Mouse (Mus musculus): ENCODE data around the gene Pcsk5. TPM values are rescaled to one million over a fixed set of nuclear protein-coding genes. Genes with fewer than 3 reads are reported as not detected.

Gene Pcsk5
- polyA plus RNA-seq, 1 experiment from 2014 or later: 33.9 TPM

GRCm38 (mm10) chr19:17775097-17775496 is 62.3 kb downstream of the Pcsk5 start:
- Histone ChIP-seq H3K4me2 (no peak overlapping the region), H3K4me3 (no peak overlapping the region), H3K36me3 (no peaks in the 10 kb centered on the region), H3K27me3 (no peaks in the 10 kb centered on the region), H3K27ac (no peak overlapping the region), H3K4me1 (0 out of 2 replicates have a peak, but pooled peaks cover 5% of the 10 kb centered on the region), H3K9me3 (no peaks in the 10 kb centered on the region), H3K9ac (no peak overlapping the region)
- no peak for ATAC-seq (ENCODE audit: insufficient number of reproducible peaks, insufficient read depth, low FRiP score, low TSS enrichment, low read depth)
- 54% methylated on average over 2 of the region's 2 CpGs for WGBS

- Histone ChIP-seq H3K27ac (no peak overlapping the region), H3K36me3 (no peaks in the 10 kb centered on the region), H3K9ac (no peak overlapping the region), H3K4me1 (0 out of 2 replicates have a peak, but pooled peaks cover 5% of the 10 kb centered on the region), H3K9me3 (no peaks in the 10 kb centered on the region), H3K27me3 (no peaks in the 10 kb centered on the region), H3K4me3 (no peak overlapping the region), H3K4me2 (no peak overlapping the region)
- WGBS: 50% methylated on average over 1 of the region's 1 CpGs
- ATAC-seq (ENCODE audit: insufficient number of reproducible peaks, insufficient read depth, low FRiP score, low TSS enrichment, low read depth): no peak
These were observed 63.4 kb downstream of the Pcsk5 start for GRCm38 (mm10) chr19:17774061-17774460.

DNA sequence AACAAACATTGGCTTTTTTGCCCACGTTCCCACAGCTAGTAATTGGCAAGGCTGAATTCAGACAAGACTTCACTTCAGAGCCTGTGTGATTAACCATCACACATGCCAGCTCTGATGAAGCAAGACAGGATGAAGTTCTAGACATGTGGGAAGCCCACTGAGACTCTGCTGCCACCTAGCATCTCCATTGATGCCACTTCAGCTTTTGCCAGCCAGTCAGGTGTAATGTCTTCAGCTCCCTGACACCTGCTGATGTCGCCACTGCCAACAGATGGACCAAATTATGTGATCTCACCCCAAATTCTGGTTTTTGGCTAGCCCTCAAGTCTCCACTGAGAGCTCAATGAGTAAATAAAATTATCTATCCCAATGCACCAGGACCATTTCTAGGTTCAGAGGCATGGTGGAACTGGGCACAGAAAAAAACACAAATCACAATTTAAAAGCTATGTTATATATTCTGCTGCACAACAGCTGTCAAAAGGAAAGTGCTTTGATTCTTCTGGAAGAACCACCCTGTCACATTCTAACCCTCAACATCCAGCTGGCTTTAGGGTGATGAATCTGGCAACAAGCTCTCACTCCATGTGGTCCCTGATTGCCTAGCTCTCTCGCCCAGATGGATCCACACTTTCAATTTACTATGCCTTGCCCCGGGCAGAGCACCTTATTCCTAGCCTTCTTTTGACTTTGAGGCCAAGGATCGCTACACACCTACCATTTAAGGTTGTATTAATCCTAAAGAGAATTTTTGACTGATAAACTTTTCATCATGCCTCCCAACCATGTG is 67.6 kb downstream of the Pcsk5 start:
- Histone ChIP-seq H3K4me3 (no peak overlapping the region), H3K27me3 (no peaks in the 10 kb centered on the region), H3K36me3 (no peaks in the 10 kb centered on the region), H3K27ac (no peak overlapping the region), H3K4me1 (no peaks in the 10 kb centered on the region), H3K9ac (no peak overlapping the region), H3K4me2 (no peak overlapping the region), H3K9me3 (no peaks in the 10 kb centered on the region)
- no peak for ATAC-seq (ENCODE audit: insufficient number of reproducible peaks, insufficient read depth, low FRiP score, low TSS enrichment, low read depth)
- WGBS: 79% methylated on average over 5 of the region's 5 CpGs

DNA sequence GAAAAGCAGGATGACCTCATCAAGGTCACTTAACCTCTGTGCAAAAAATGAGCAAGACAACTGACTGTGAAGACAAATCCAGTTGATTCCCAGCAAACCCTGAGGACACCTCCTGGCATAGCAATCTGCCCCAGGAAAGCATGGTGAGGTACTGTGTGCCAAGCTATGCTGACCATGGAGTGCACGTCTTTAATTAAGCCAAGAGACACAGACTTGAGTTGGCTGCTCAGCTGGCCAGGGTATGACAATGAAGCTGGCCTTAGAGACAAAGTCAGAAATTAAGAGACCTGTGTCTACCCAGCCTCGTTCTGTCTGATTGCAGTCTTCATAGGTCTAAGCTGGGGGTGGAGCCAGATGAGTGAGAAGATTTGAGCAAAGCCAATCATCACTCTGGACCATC is 72.4 kb downstream of the Pcsk5 start:
- no peak for ATAC-seq (ENCODE audit: insufficient number of reproducible peaks, insufficient read depth, low FRiP score, low TSS enrichment, low read depth)
- Histone ChIP-seq H3K4me3 (no peak overlapping the region), H3K27ac (no peak overlapping the region), H3K36me3 (no peaks in the 10 kb centered on the region), H3K4me1 (peaks cover 15% of the 10 kb centered on the region; the same call in 1 of the 2 replicates), H3K27me3 (no peaks in the 10 kb centered on the region), H3K9ac (no peak overlapping the region), H3K9me3 (no peaks in the 10 kb centered on the region), H3K4me2 (no peak overlapping the region)
- WGBS: 91% methylated on average over 2 of the region's 2 CpGs

DNA sequence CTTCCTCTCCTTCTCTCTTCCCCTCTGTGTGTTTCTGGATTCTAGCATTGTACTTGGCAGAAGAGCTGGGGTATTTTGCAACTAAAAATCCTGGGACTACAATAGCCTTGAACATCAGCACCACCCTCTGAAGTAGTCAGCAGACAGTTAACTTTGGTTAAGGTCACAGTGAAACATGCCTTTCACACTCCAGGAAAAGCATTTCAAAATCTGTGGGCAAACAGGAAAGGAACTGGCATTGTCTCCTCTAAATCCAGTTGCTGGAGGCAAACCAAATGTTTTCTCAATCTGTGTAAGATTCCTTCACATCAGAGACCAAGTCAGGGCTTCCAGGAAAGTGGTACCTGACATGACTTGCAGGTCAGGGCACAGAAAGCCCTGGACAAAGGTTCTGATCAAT is 74.7 kb downstream of the Pcsk5 start:
- Histone ChIP-seq H3K27me3 (no peaks in the 10 kb centered on the region), H3K4me1 (peaks cover 15% of the 10 kb centered on the region; the same call in 1 of the 2 replicates), H3K4me2 (no peak overlapping the region), H3K4me3 (no peak overlapping the region), H3K9ac (no peak overlapping the region), H3K9me3 (no peaks in the 10 kb centered on the region), H3K36me3 (no peaks in the 10 kb centered on the region), H3K27ac (no peak overlapping the region)
- no peak for ATAC-seq (ENCODE audit: insufficient number of reproducible peaks, insufficient read depth, low FRiP score, low TSS enrichment, low read depth)

DNA sequence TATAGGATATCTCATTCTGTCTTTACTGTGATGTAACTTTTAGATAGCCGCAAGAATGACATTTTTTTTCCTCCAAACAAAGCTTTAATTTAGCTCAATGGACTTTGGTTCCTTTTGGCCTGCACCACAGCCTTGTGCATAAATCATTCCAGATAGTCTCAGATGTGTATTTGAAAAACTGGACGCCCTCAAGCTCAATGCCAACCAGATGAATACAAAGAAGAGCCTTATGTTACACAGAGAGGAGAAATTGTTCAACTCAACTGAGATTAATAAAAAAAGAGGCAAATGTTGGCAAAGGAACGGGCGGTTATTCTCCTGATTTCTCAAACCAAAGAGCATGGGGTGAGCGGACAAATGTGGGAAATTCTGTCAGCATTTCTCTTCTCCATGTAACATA is 75.8 kb downstream of the Pcsk5 start:
- ATAC-seq (ENCODE audit: insufficient number of reproducible peaks, insufficient read depth, low FRiP score, low TSS enrichment, low read depth): no peak
- Histone ChIP-seq H3K4me1 (peaks cover 15% of the 10 kb centered on the region; the same call in 1 of the 2 replicates), H3K4me2 (no peak overlapping the region), H3K27ac (no peak overlapping the region), H3K9ac (no peak overlapping the region), H3K27me3 (no peaks in the 10 kb centered on the region), H3K9me3 (no peaks in the 10 kb centered on the region), H3K36me3 (no peaks in the 10 kb centered on the region), H3K4me3 (no peak overlapping the region)
- 58% methylated on average over 5 of the region's 5 CpGs for WGBS

DNA sequence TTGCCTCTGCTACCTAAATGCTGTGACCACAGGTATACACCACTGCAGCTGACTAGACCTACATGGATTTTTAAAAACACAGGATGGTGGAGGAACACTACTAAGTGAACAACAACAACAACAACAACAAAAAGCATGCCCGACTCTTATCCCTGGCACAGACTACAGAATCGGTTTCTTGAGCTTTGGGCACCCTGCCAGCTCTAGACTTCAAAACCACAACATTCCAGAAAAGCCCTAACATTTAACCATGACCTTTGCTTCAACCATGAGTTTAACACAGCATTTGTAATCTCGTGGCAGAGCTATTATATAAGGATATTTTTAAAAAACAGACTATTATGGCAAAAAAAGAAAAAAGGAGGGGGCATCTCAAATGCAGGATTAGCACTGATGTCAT is 84.6 kb downstream of the Pcsk5 start:
- 29% methylated on average over 3 of the region's 3 CpGs for WGBS
- 0 out of 2 replicates have a peak, but pooled peaks cover 7% of the 10 kb centered on the region for H3K4me1 ChIP-seq
- H3K9ac ChIP-seq: no peak overlapping the region
- no peaks in the 10 kb centered on the region for H3K9me3 ChIP-seq
- ATAC-seq (ENCODE audit: insufficient number of reproducible peaks, insufficient read depth, low FRiP score, low TSS enrichment, low read depth): no peak
- H3K36me3 ChIP-seq: peaks cover 3% of the 10 kb centered on the region; the same call in 1 of the 2 replicates
- no peak overlapping the region for H3K27ac ChIP-seq
- H3K4me2 ChIP-seq: no peak overlapping the region
- H3K27me3 ChIP-seq: no peaks in the 10 kb centered on the region
- no peak overlapping the region for H3K4me3 ChIP-seq

DNA sequence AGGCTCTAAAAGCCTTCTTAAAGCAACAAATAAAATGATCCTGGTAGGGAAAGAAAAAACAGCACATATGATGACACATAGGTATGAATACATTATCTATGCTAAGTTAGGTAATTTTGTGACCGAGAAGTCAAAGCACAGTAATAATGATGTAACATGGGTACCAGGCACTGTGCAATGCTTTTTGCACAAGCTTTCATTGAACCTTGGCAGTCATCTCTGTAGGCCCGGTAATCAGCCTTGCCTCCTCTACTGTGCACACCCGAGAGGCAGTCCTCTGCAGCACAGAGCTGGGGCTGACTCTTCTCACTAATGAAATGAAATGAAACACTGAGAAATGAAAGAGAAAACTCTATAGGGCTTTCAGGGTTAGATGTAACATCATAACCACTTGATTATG is 89.1 kb downstream of the Pcsk5 start:
- WGBS: 82% methylated on average over 3 of the region's 3 CpGs
- Histone ChIP-seq H3K4me1 (0 out of 2 replicates have a peak, but pooled peaks cover 3% of the 10 kb centered on the region), H3K4me3 (no peak overlapping the region), H3K9me3 (no peaks in the 10 kb centered on the region), H3K9ac (no peak overlapping the region), H3K4me2 (no peak overlapping the region), H3K27me3 (no peaks in the 10 kb centered on the region), H3K36me3 (peaks cover 5% of the 10 kb centered on the region; the same call in 1 of the 2 replicates), H3K27ac (no peak overlapping the region)
- no peak for ATAC-seq (ENCODE audit: insufficient number of reproducible peaks, insufficient read depth, low FRiP score, low TSS enrichment, low read depth)

DNA sequence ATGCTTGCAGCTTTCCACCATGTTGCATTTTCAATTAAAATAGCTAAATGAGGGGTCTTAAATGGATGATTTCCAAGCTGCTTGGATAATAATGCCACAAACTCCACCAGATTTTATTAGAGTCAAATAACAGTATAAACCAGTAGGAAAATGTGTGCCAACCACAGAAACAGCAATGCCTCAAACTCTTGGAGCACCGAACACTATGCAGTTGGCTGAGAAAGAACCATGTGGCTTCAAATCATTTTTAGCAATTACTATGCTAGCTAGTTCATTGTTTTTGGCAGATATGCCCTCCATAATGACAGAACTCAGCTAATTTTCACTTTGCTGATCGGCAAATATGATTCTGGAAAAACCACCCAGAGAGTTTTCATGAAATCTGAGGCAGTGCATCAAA is 92.1 kb downstream of the Pcsk5 start:
- Histone ChIP-seq H3K9me3 (no peaks in the 10 kb centered on the region), H3K4me1 (peaks cover 4% of the 10 kb centered on the region), H3K4me3 (no peak overlapping the region), H3K36me3 (peaks cover 5% of the 10 kb centered on the region; the same call in 1 of the 2 replicates), H3K4me2 (no peak overlapping the region), H3K9ac (no peak overlapping the region), H3K27me3 (no peaks in the 10 kb centered on the region), H3K27ac (no peak overlapping the region)
- WGBS: 83% methylated on average over 2 of the region's 2 CpGs
- ATAC-seq (ENCODE audit: insufficient number of reproducible peaks, insufficient read depth, low FRiP score, low TSS enrichment, low read depth): no peak

- peaks cover 4% of the 10 kb centered on the region for H3K4me1 ChIP-seq
- no peaks in the 10 kb centered on the region for H3K9me3 ChIP-seq
- ATAC-seq (ENCODE audit: insufficient number of reproducible peaks, insufficient read depth, low FRiP score, low TSS enrichment, low read depth): no peak
- H3K27ac ChIP-seq: no peak overlapping the region
- WGBS: 81% methylated on average over 8 of the region's 8 CpGs
- H3K27me3 ChIP-seq: no peaks in the 10 kb centered on the region
- H3K4me2 ChIP-seq: no peak overlapping the region
- H3K4me3 ChIP-seq: no peak overlapping the region
- H3K9ac ChIP-seq: no peak overlapping the region
- H3K36me3 ChIP-seq: peaks cover 5% of the 10 kb centered on the region; the same call in 1 of the 2 replicates
These were observed 92.9 kb downstream of the Pcsk5 start for GRCm38 (mm10) chr19:17744474-17745069.

GRCm38 (mm10) chr19:17741465-17741864 is 96.0 kb downstream of the Pcsk5 start:
- Histone ChIP-seq H3K27ac (no peak overlapping the region), H3K9me3 (no peaks in the 10 kb centered on the region), H3K4me2 (no peak overlapping the region), H3K36me3 (no peaks in the 10 kb centered on the region), H3K27me3 (no peaks in the 10 kb centered on the region), H3K9ac (no peak overlapping the region), H3K4me1 (peaks cover 4% of the 10 kb centered on the region), H3K4me3 (no peak overlapping the region)
- WGBS: 33% methylated on average over 1 of the region's 1 CpGs
- ATAC-seq (ENCODE audit: insufficient number of reproducible peaks, insufficient read depth, low FRiP score, low TSS enrichment, low read depth): no peak

GRCm38 (mm10) chr19:17732676-17733277 is 104.7 kb downstream of the Pcsk5 start:
- no peaks in the 10 kb centered on the region; the same call in 1 of the 2 replicates for H3K4me1 ChIP-seq
- H3K27me3 ChIP-seq: no peaks in the 10 kb centered on the region
- no peaks in the 10 kb centered on the region for H3K36me3 ChIP-seq
- no peak overlapping the region for H3K4me3 ChIP-seq
- no peak overlapping the region for H3K27ac ChIP-seq
- no peaks in the 10 kb centered on the region for H3K9me3 ChIP-seq
- no peak overlapping the region for H3K9ac ChIP-seq
- no peak for ATAC-seq (ENCODE audit: insufficient number of reproducible peaks, insufficient read depth, low FRiP score, low TSS enrichment, low read depth)
- H3K4me2 ChIP-seq: no peak overlapping the region

Measured in embryonic facial prominence, embryonic 13.5 days (tissue).